Mouse (Mus musculus) cerebellum, postnatal 36 days (tissue): ENCODE measurements around the gene Fdps.
A peak's percentile ranks its signal among the peaks of the same experiment; 100 is the strongest.
"Not testable (repeated sequence)": the region's sequence is repeated elsewhere in the genome, so short reads cannot be mapped to it uniquely, and the experiment has no call there.

Experiments
- DNase-seq, 2 experiments: peaks; one replicate each; pipeline ENCODE4 v3.0.0; 2021 to 2022; ENCODE audit warnings: mixed read lengths in 2 of 2

Gene Fdps

GRCm38 (mm10) chr3:89101459-89101811, 324 bp downstream of the Fdps start:
- DNase-seq = no peak

GRCm38 (mm10) chr3:89100811-89101210, 948 bp downstream of the Fdps start, which contains the start of gene Gm43738:
Gene Gm43738 (minus strand): TSS chr3:89101099.
- DNase-seq = peak in 1 of 2 experiments; percentile 54

- DNase-seq = no peak
These were observed 7.7 kb downstream of the Fdps start for GRCm38 (mm10) chr3:89094021-89094420.

GRCm38 (mm10) chr3:89093175-89093574, 8.6 kb downstream of the Fdps start, which contains the start of gene Rusc1:
Gene Rusc1 (minus strand): TSS chr3:89093311.
- DNase-seq = peak; percentile 94 to 96

- DNase-seq = peak in 1 of 2 experiments; percentile 31
These were observed 9.2 kb downstream of the Fdps start for GRCm38 (mm10) chr3:89092509-89093090.

- DNase-seq = peak; percentile 29 to 40
These were observed 9.8 kb downstream of the Fdps start for GRCm38 (mm10) chr3:89091811-89092508.

- peak; percentile 81 to 87 for DNase-seq
These were observed 10.8 kb downstream of the Fdps start for GRCm38 (mm10) chr3:89090694-89091655.

- DNase-seq = peak; percentile 84
These were observed 11.7 kb downstream of the Fdps start for GRCm38 (mm10) chr3:89089882-89090591.

- no peak for DNase-seq
These were observed 12.8 kb downstream of the Fdps start for GRCm38 (mm10) chr3:89088974-89089373.

GRCm38 (mm10) chr3:89087338-89088110, 14.2 kb downstream of the Fdps start:
- peak; percentile 81 to 84 for DNase-seq

GRCm38 (mm10) chr3:89084654-89085190, 17.0 kb downstream of the Fdps start:
- no peak for DNase-seq

- DNase-seq = no peak
These were observed 17.6 kb downstream of the Fdps start for GRCm38 (mm10) chr3:89084133-89084532.

- not testable (repeated sequence) for DNase-seq
These were observed 19.5 kb downstream of the Fdps start for GRCm38 (mm10) chr3:89082287-89082686.

GRCm38 (mm10) chr3:89077383-89077782, 24.4 kb downstream of the Fdps start:
- no peak for DNase-seq

- no peak for DNase-seq
These were observed 34.5 kb downstream of the Fdps start for GRCm38 (mm10) chr3:89067265-89067664.

- DNase-seq = no peak
These were observed 40.1 kb downstream of the Fdps start for GRCm38 (mm10) chr3:89061696-89062095.

- peak; percentile 21 to 41 for DNase-seq
These were observed 43.0 kb downstream of the Fdps start for GRCm38 (mm10) chr3:89058783-89059182.

GRCm38 (mm10) chr3:89058361-89058760, 43.4 kb downstream of the Fdps start:
- no peak for DNase-seq
